Mouse (Mus musculus): ENCODE measurements around the gene Dppa1.
"Not testable (repeated sequence)": the region's sequence is repeated elsewhere in the genome, so short reads cannot be mapped to it uniquely, and the experiment has no call there.

Gene Dppa1

DNA sequence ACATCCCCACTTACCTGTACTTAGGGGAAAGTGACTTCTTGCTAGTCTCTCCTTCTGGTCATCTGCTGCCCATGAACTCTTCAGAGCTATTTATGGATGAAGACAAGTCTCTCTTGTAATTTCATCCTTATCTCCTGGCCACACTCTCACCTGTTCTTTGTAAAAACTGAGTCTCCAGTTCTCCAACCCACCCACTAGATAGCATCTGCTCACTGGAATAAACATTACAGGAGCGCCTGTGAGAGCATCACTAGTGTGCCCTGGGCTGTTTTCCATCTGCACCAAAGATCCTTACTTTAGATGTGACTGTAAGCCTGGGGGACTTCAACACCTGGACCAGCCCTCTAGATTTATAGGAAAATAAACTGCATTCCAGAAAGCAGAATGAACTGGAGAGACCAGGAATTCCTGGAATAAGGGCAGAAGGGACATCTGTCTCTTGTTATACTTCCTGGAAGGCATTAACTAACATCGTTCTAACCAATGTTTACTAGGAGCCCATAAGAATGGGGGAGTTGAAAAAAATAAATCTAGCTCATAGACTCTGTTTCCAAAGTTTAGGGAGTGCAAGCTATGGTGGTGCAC, at the start of gene Dppa1:
Gene Dppa1 (minus strand): TSS at position 51 of the 585 bp plus-strand sequence.
- in situ Hi-C loops (cut with MboI, MseI): no loop called here

DNA sequence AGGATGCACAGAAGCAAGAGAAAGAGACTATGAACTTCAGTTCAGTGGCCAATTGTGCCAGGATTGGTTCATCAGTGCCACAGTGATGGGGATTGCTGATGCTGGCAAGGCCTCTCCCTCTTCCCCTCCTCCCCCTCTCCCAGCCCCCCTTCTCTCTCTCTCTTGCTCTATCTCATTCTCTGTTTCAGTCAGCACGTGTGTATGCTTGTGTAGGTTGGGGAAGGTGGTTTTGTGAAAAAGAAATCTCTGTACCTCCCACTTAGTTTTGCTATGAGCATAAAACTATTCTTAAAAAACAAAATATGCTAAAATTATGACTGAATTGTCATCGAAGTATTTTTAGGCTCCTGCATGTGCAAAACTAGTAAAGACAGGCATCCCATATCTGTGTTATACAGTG, 38.9 kb upstream of the Dppa1 start:
- in situ Hi-C loops (cut with MboI, MseI): loop anchor here (10.0 kb wide), 1 partner anchor 143 kb away; the partner anchor contains the start of gene Gm12169

DNA sequence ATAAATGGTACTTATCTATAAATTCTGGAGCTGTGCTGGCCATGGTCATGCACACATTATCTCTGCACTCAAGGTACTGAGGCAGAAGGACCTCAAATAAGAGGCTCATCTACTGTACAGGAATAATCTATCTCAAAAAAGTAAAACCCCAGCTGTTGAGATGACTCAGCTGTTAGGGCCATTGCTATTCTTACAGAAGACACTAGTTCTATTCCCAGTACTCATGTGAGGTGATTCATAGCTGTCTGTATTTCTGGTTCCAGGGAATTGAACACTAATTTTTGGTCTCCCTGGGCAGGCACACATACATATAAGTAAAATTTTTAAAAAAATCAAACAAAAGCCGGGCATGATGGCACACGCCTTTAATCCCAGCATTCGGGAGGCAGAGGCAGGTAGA, 38.0 kb upstream of the Dppa1 start:
- in situ Hi-C loops (cut with MboI, MseI): loop anchor here (10.0 kb wide), 1 partner anchor 142 kb away; the partner anchor contains the start of gene Gm12169

DNA sequence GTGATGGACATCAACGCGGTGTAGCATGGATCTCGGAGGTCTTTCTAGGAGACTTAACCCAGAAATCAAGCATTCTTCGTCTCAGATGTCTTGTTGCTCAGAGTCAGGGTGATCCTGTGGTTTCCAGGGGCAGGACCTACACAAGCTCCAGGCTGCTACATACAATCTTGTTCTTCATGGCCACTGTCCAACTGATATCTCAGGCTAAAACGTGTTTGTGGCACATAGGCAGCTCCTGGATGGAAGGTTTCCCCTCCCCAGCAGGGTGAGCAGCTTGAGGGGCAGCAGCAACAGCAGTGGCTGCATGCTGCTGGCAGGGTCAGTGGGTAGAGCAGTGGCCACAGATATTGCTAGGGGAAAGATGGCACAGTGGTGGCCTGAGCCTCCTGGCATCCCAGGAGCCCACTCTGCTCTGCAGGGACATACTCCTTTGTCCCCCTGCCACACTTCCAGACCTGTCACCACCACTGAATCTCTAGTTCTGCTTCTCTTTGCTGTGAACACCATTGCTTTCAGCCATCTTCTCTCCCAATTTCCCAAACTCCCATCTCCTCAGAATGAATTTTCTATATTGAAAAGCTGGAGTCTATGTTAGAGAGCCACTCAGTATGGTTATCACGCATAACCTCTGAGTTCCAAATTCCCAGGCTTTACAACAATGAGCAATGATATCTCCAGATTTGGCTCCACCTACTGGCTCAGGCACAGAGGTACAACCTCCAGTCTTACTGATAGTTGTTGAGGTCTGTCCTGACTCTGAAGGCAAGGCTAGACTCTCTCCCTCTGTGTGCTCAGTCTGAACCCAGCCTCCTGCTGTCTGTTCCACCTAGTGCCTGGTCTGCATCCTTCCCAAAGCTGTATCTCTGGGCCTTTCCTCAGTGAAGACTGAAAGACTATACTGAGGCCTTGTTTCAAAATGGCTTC, 36.8 kb upstream of the Dppa1 start:
- in situ Hi-C loops (cut with MboI, MseI): loop anchor here (10.0 kb wide), 1 partner anchor 141 kb away; the partner anchor contains the start of gene Gm12169

DNA sequence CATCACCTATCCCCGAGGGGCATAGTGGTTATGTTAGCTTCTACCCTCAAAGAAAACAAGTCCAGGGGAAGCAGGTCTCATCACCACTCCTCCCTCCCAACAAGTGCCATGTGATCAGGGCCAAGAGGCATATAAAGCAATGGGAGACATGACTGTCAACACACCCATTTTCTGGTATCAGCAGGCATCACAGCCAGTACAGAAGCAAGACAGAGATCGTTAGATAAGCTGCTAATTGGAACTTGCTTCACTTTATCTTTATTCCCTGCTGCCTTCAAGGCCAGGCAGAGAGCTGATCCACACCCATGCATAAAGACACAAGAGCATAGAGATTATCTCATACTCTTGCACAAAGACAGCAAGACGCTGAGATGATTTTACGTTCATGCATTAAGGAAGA, 34.2 kb upstream of the Dppa1 start:
- in situ Hi-C loops (cut with MboI, MseI): loop anchor here (10.0 kb wide), 1 partner anchor 138 kb away; the partner anchor contains the start of gene Gm12169

DNA sequence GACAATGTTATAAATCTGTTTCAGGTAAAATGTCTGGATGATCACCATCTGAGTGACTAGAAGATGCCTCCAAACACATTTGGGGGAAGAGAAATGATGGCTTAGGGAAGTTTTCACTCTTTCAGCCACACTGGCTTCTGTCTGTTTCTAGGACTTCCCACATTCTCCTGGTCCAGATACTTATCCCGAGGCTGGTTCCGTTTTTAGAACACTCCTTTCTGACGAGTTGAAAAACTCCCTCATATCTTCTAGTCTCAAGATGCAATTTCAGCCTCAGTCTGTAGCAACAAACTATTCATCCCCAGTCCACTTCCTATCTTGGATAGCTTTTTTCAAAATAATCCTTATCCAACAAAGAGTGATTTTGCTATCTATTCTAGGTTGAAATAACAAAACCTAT, 23.4 kb upstream of the Dppa1 start:
- in situ Hi-C loops (cut with MboI, MseI): no loop called here

DNA sequence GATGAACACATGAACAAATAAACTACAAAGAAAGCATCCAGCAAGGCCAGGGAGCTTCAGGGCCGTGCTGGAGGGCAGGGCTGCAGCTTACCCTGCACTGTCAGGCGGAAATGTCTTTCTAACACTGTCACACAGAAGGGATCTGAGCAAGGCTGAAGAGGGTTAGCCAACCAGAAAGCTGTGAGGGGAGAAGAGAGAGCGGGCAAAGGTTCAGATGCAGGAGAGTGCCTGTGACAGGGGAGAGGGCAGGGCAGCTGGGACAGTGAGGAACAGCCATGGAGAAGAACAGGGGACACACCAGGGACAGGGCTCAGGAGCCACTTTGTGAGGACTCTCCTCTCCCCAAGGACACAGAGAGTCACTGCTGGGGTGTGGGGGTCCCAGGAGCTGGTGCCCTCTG, 20.6 kb upstream of the Dppa1 start:
- in situ Hi-C loops (cut with MboI, MseI): not testable (repeated sequence)

DNA sequence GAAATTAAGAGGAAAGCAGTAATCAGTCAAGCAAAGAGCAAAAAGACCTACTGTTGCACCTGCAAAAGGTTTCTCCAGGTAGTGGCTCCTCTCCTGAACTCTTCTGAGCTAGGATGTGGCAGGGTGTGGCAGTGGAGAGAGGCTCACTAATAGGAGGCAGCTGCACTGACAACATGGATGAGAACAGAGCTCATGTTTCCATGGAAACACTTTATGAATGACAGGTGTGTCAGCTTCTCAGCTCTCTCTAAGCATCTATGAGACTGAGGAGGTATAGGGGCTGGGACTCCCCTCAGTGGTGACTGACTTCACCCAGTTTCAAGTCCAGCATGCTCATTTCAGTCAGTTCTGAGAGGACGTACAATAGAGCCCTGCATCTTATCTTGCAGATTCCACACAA, 15.8 kb upstream of the Dppa1 start:
- in situ Hi-C loops (cut with MboI, MseI): no loop called here

DNA sequence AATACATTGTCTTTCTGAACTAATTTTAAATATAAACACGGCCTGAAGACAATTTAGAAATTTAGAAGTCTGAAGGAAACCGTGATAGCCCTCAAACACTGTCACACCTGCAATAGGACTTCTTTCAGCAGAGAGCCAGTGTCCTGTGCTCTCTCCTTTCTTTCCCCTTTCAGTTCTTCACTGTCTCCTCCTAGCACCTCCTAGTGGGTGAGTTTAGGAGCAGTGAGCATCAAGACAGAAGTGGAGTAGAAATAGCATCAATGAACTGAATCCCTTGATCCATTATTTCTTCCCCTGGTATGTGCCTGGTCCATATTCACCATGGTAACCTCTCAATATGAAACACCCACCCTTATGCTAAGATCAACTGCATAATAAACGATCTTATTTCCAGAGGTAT, 7.5 kb upstream of the Dppa1 start:
- in situ Hi-C loops (cut with MboI, MseI): loop anchor here (10.0 kb wide), 1 partner anchor 98 kb away; the partner anchor contains the start of gene Havcr1

DNA sequence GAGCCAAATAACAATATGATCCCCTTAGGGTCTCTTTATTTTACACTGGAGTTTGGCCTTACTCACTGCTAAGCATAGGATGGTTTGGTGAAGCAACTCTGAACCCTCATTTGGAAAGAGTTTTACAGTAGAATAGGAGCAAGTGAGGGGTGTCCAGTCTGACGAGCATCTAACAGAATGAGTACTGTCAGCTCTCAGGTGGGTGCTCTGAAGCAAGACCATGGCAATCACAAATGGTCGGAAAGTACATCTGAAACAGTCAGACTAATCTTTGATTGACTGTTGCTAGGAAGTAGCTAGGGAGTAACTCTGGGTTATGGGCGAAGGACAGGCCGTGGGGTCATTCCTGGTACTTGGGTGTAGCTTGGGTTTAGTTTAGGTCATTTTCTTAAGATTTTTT, 6.5 kb upstream of the Dppa1 start:
- in situ Hi-C loops (cut with MboI, MseI): loop anchor here (10.0 kb wide), 1 partner anchor 99 kb away; the partner anchor contains the start of gene Havcr1

DNA sequence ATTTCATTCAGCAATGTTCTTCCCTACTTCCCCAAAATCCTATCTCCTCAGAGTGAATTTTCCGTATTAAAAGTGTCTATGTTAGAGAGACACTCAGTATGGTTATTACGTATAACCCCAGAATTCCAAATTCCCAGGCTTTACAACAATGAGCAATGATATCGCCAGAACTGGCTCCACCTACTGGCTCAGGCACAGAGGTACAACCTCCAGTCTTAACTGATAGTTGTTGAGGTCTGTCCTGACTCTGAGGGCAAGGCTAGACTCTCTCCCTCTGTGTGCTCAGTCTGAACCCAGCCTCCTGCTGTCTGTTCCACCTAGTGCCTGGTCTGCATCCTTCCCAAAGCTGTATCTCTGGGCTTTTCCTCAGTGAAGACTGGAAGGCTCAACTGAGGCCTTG, 2.6 kb upstream of the Dppa1 start:
- in situ Hi-C loops (cut with MboI, MseI): loop anchor here (10.0 kb wide), 1 partner anchor 103 kb away; the partner anchor contains the start of gene Havcr1

DNA sequence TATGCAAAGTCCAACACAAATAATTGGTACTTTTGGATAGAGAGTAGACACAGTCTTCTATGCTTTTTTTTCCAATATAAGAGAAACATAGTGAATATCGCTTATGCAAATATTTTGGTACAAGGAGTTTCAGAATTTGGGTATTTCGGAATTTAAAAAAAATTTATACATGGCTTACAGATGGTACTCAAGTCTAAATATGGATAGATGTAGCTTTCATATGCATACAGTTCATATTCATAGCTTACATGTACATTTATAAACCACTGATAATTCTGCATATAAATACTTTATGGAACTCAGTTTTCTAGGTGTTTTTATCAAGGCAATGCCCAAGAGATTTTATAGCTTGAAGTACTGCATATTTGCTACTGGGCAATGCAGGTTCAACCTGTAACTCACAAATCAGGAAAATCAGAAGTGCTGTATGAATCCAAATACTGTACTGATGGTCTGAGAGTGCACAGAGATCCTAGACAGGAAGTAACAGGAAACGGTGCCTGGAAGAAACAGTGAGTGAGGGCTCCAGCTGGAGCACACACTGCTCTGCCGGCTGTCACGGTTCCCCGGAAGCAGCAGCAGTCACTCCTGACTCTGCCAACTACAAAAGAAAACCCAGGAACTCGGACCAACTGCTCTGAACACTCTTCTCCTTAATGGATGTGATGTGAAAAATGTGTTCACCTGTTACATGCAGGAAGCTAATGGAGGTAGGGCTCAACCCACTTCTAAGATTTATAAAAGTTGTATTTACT, 8.5 kb downstream of the Dppa1 start:
- in situ Hi-C loops (cut with MboI, MseI): no loop called here

DNA sequence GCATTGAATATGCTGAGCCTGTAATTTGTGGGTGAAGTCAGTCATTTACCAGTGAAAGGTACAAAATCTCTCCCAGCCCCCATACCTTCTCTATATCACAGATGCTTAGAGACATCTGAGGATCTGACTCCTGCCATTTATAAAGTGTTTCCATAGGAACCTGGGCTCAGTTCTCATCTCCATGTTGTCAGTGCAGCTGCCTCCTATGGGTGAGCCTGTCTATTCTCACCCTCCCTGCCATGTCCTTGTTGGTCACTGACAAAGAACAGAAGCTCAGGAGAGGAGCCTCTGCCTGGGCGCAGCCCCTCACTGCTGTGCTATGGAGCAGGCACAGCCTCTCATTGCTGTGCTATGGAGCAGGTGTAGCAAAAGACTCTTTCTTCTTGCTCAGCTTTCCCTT, 9.1 kb downstream of the Dppa1 start:
- in situ Hi-C loops (cut with MboI, MseI): loop anchor here (5.0 kb wide), 1 partner anchor 38 kb away; no protein-coding TSS in a partner anchor

DNA sequence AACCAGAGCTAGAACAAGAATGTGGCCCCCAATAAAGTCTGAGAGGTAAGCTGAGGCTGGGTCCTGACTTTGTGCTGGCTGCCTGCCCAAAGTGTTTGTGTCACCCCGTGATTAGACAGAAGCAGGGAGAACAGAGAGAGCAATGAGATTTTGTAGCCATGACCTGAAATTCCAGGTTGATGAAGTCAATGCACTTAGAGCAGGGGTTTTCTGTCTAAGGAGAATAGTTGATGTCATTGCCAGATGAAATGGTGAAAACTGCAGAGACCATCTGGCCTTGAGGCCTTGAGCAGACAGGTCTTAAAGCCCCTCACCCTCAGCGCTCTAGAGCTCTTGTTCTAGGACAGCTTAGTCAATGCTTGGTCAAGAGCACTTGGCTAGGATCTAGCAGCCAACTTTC, 36.6 kb downstream of the Dppa1 start:
- in situ Hi-C loops (cut with MboI, MseI): no loop called here

DNA sequence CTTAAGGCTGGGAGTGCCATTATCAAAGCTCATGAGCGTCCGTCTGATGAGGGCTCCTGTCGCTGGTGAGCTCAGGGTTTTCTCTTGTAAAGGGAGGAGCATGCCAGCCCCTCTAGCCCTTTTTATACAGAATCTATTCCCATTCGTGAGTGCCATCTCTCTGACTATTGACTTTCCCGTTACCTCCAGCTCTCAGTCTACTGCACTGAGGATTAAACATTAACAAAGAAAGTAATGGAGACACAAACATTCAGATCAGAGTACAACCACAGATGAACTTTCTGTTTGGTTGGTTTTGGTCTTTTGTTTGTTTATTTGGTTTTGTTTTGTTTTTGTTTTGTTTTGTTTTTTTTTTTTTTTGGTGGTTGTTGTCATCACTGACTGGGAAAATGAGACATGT, 46.3 kb downstream of the Dppa1 start:
- in situ Hi-C loops (cut with MboI, MseI): loop anchor here (5.0 kb wide), 1 partner anchor 35 kb away; no protein-coding TSS in a partner anchor

DNA sequence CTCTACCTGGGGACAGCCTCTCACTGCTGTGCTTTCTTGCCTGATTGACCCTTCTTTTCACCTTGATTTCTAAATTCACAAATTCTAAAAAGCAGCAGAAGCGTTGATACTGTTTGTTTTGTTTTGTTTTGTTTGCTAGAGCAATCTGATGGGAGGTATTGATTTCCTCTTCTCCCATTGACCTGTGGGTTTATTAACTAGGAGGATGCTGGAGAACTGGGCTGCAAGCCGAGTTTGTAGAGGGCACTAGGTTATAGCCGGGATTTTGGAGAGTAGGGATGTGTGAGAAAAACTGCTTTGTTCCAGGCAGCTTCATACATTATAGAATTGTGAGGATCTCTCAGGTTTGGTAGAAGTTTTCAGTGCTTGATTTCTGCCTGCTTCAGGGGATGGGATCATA, 48.6 kb downstream of the Dppa1 start:
- in situ Hi-C loops (cut with MboI, MseI): loop anchor here (5.0 kb wide), 1 partner anchor 37 kb away; no protein-coding TSS in a partner anchor

DNA sequence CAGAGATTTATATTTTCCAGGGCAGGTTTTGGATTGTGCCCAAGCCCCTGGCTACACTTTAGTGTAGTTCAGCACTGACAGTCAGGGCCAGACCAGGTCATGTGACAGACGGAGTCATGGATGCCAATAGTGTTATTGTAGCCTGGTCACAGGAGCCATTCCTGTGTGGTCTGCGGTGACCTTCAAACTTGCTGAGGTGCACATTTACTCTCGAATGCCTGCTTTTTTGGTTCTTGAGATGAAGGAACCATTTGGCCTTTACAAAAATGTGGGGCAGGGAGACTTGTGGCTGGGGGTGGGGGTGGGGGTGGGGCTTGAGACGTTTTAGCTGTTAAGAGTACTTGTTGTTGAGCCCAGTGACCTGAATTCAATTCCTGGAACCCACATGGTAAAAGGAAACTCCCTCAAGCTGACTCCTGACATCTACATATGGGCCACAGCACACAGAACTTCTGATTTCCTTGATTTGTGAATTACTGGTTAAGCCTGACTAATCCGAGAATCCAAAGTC, 50.2 kb downstream of the Dppa1 start:
- in situ Hi-C loops (cut with MboI, MseI): no loop called here

DNA sequence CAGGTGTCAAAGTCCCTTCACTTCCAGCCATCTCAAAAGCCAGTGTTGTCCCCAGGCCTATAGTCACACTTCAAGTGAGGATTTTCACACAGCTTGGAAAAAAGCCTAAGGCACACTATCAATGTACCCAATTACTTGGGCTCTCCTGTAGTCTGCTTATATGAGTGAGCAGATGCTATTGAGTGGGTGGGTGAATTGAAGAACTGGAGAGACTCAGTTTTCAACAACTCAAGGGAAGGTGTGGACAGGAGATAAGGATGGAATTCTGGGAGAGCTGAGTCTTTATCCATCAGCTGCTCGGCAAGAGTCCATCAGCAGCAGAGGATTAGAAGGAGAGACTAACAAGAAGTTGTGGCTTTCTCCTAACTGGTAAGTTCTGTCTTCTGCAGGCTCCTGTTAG, 57.7 kb downstream of the Dppa1 start, which contains the start of gene BC053393:
Gene BC053393 (plus strand): TSS at position 210 of the 400 bp plus-strand sequence.
- in situ Hi-C loops (cut with MboI, MseI): no loop called here

DNA sequence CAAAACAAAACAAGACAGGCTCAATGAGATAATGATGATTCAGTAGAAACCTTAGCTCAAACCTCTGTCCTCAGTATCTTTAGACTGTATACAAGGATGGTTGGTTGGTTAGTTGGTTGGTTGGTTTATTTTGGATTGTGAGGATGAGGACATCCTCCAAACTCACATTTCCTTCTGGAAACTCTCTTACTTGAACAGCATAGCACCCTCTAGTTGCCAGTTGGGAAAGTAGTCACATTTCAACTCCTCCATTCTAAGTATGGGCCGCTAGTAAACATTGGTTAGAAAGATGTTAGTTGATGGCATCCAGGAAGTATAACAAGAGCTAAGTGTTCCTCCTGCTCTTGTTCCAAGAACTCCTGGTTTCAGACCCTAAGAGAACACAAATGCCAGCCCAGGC, 60.0 kb downstream of the Dppa1 start:
- in situ Hi-C loops (cut with MboI, MseI): no loop called here

DNA sequence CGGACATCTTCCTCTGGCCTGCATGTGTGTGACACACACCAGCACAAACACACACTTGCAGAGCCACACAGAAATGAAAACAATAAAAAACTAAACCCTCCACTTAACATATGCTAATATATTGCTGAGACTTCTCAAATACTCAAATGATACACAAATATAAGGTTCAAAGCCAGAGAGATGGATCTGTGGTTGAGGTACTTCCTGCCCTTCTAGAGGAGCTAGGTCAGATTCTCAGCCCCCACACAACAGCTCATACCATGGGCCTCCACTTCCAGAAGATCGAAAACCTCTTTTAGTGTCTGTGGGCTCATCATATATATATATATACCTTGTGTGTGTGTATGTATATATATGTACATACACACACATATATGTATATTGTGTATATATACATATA, 63.1 kb downstream of the Dppa1 start:
- in situ Hi-C loops (cut with MboI, MseI): no loop called here

DNA sequence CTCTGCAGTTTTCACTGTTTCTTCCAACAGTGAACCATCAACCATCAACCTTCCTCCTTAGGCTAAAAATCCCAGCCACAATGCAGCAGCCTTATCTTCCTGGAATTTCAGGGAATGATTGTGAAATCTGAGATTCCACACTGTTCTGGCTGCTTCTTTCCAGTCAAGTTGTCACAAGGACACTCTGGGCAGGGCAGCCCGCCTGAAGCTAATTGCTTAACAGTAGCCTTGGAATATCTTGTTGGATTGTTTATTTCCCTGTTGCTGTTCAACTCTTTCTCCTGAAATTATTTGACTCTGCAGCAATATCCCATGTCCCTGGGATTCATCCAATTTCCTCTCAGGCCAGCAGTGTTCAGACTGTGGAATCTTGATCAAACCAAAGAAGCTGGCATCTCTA, 64.4 kb downstream of the Dppa1 start:
- in situ Hi-C loops (cut with MboI, MseI): no loop called here
